Mouse (Mus musculus) midbrain, embryonic 14.5 days (tissue): ENCODE results near the gene Ergic1. TPM values are rescaled to one million over a fixed set of nuclear protein-coding genes. Genes with fewer than 3 reads are reported as not detected.

ENCODE experiments used
- ATAC-seq: fragments of 200-750 bp; cut with Nextera tagmentation; 2 replicates; pipeline ENCODE4 v1.8.0; 2017; ENCODE audit warnings: moderate number of reproducible peaks, moderate library complexity; ENCODE audit not compliant: low FRiP score, low TSS enrichment
- DNase-seq: peaks from one replicate; pipeline ENCODE4 v3.0.0-alpha.2; 2015
- H3K27ac ChIP-seq: fragments of 300-500 bp; sonication (generic); replicated peaks from 2 replicates; pipeline ENCODE4 v1.5.1; 2014; ENCODE audit warnings: mild to moderate bottlenecking, low read depth, low read length, moderate library complexity
- H3K27me3 ChIP-seq: fragments of 300-500 bp; sonication (generic); 2 replicates; pipeline ENCODE4 v1.6.1; 2014; ENCODE audit warnings: low read length, control low read depth, mixed read lengths; ENCODE audit not compliant: control insufficient read depth, insufficient read depth
- H3K36me3 ChIP-seq: fragments of 300-500 bp; sonication (generic); 2 replicates; pipeline ENCODE4 v1.6.1; 2014; ENCODE audit warnings: low read length, control low read depth; ENCODE audit not compliant: control insufficient read depth, insufficient read depth
- H3K4me1 ChIP-seq: fragments of 300-500 bp; sonication (generic); 2 replicates; pipeline ENCODE4 v1.6.1; 2014; ENCODE audit warnings: mild to moderate bottlenecking, antibody characterized with exemption, low read length, control low read depth; ENCODE audit not compliant: control insufficient read depth, insufficient read depth
- H3K4me2 ChIP-seq: fragments of 300-500 bp; sonication (generic); 2 replicates; pipeline ENCODE4 v1.6.1; 2014; ENCODE audit warnings: mild to moderate bottlenecking, low read length, moderate library complexity
- H3K4me3 ChIP-seq: fragments of 300-500 bp; sonication (generic); replicated peaks from 2 replicates; pipeline ENCODE4 v1.5.1; 2014; ENCODE audit warnings: low read depth, low read length
- H3K9ac ChIP-seq: fragments of 300-500 bp; sonication (generic); replicated peaks from 2 replicates; pipeline ENCODE4 v1.6.1; 2014; ENCODE audit warnings: mild to moderate bottlenecking, low read length, moderate library complexity
- H3K9me3 ChIP-seq: fragments of 300-500 bp; sonication (generic); 2 replicates; pipeline ENCODE4 v1.6.1; 2016; ENCODE audit warnings: low read length, control low read depth, mixed read lengths; ENCODE audit not compliant: control insufficient read depth
- WGBS: fragments of 180-500 bp; shearing (Covaris S2); extraction: QIAGEN DNeasy Blood & Tissue Kit; methylation state at CpG from one replicate; pipeline ENCODE4 v1.1.7; 2014; 5-methylcytosine and 5-hydroxymethylcytosine counted together
- polyA plus RNA-seq: library from polyadenylated mRNA; unstranded; fragments of >200 nt; fragmentation: Nextera tagmentation; extraction: Ambion mirVana; gene quantifications from 2 replicates; pipeline ENCODE4 v1.2.1, GENCODE M21; 2014

Gene Ergic1
- polyA plus RNA-seq, 1 experiment from 2014 or later = 117 TPM

DNA sequence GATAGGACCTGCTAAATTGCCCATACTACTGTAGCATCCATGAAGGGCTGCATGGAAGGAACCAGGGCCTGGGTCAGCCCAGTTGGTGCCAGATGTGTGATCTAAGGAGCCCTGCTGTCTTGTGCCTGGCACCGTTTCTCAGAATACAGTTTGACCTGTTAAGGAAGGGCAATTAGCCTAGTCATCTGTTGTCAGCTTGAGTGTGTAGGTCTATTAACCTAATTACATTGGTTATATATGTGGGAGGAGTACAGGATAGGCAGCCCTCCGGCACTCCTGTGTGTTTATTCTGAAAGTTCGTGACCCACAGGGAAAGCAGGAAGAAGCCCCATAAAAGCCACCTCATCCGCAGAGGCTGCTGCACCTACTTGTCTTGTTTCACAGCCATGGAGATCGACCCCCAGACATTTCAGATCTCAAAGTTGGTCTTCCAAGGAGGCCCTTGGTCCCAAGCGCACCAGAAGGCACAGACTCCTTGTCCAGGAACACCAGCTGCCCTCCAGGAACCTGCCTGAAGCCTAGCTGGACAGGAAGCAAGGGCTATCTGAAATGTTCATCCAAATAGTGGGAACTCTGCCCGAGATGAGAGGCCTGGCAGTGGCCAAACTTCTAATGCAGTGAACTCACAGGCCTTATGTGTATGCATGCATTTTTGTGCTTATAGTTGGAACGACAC lies 6.0 kb downstream of the Ergic1 start:
- 95% methylated on average over 8 of the region's 8 CpGs for WGBS
- Histone ChIP-seq H3K4me1 (peaks cover 18% of the 10 kb centered on the region), H3K36me3 (peaks cover 54% of the 10 kb centered on the region), H3K4me3 (no peak overlapping the region), H3K27ac (no peak overlapping the region), H3K27me3 (no peaks in the 10 kb centered on the region), H3K4me2 (no peak overlapping the region), H3K9me3 (no peaks in the 10 kb centered on the region; the same call in 1 of the 2 replicates), H3K9ac (no peak overlapping the region)
- ATAC-seq (no peak), DNase-seq (no peak)

- H3K27ac ChIP-seq = no peak overlapping the region
- 98% methylated on average over 4 of the region's 4 CpGs for WGBS
- DNase-seq = no peak
- H3K9me3 ChIP-seq = no peaks in the 10 kb centered on the region; the same call in 1 of the 2 replicates
- no peak overlapping the region for H3K9ac ChIP-seq
- no peak overlapping the region for H3K4me2 ChIP-seq
- H3K4me3 ChIP-seq = no peak overlapping the region
- H3K27me3 ChIP-seq = no peaks in the 10 kb centered on the region
- ATAC-seq = no peak
- H3K4me1 ChIP-seq = peaks cover 12% of the 10 kb centered on the region
- H3K36me3 ChIP-seq = peaks cover 54% of the 10 kb centered on the region
These were observed 6.5 kb downstream of the Ergic1 start for GRCm38 (mm10) chr17:26567818-26568173.

GRCm38 (mm10) chr17:26569594-26570350 lies 8.5 kb downstream of the Ergic1 start:
- H3K27ac ChIP-seq = no peak overlapping the region
- H3K27me3 ChIP-seq = no peaks in the 10 kb centered on the region
- WGBS = 90% methylated on average over 4 of the region's 4 CpGs
- no peaks in the 10 kb centered on the region; the same call in 1 of the 2 replicates for H3K9me3 ChIP-seq
- no peak overlapping the region for H3K4me3 ChIP-seq
- no peak overlapping the region for H3K9ac ChIP-seq
- ATAC-seq (no peak), DNase-seq (no peak)
- H3K36me3 ChIP-seq = peaks cover 43% of the 10 kb centered on the region
- no peak overlapping the region for H3K4me2 ChIP-seq
- no peaks in the 10 kb centered on the region for H3K4me1 ChIP-seq

DNA sequence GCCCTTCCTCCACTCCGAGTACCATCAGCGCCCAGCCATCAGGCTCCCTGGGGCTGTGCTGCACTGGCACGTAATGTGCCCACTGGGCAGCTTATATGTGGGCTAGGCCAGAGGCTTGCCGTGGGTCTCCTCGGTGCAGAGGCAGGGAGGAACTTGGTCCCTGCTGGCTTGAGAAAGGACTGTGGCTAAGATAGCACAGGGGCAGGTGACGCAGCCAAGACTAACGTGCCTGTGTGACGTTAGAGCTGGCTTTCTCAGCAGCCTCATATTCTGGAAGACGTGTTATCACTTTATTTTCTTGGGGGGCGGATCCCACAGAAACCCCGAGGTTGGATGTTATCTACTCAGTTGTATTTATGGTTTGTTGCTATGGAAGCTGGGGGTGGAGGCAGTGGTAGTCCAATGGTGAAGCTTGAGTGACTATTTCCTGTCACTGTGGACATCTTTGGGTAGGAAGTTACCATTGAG lies 9.4 kb downstream of the Ergic1 start:
- H3K4me3 ChIP-seq = no peak overlapping the region
- WGBS = 87% methylated on average over 11 of the region's 11 CpGs
- no peak for DNase-seq

GRCm38 (mm10) chr17:26571377-26571776 lies 10.1 kb downstream of the Ergic1 start:
- ATAC-seq = no peak
- H3K9ac ChIP-seq = no peak overlapping the region
- H3K4me3 ChIP-seq = no peak overlapping the region
- H3K4me1 ChIP-seq = no peaks in the 10 kb centered on the region
- no peak overlapping the region for H3K27ac ChIP-seq
- WGBS = 92% methylated on average over 3 of the region's 3 CpGs
- no peak for DNase-seq
- no peaks in the 10 kb centered on the region for H3K9me3 ChIP-seq
- H3K4me2 ChIP-seq = no peak overlapping the region
- H3K27me3 ChIP-seq = no peaks in the 10 kb centered on the region
- H3K36me3 ChIP-seq = peaks cover 42% of the 10 kb centered on the region

More for the DNA sequence above, 9.4 kb downstream of the Ergic1 start:
- no peak for ATAC-seq
- Histone ChIP-seq H3K27me3 (no peaks in the 10 kb centered on the region), H3K9ac (no peak overlapping the region), H3K9me3 (no peaks in the 10 kb centered on the region; the same call in 1 of the 2 replicates), H3K27ac (no peak overlapping the region), H3K4me1 (no peaks in the 10 kb centered on the region), H3K36me3 (peaks cover 43% of the 10 kb centered on the region), H3K4me2 (no peak overlapping the region)

GRCm38 (mm10) chr17:26572265-26572664 lies 11.0 kb downstream of the Ergic1 start:
- ATAC-seq = no peak

DNA sequence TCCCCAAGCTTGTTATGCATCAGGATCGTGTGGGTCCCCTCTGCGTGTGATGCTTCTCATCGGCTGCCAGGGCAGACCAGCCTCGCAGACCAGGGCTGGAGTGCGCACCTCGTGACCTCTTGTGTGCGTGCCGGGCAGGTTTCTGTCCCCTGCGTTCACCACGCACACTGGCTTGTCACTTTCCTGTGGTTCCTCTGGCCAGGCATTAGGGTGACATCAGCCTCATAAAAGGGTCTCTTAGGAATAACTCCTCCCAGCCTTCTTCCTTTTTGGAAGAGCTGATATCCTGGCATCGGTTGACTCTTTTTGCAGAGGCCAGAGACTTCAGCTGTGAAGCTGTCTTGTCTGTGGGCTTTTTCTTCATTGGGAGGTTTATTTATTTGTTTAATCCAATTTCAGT lies 12.8 kb downstream of the Ergic1 start:
- WGBS = 94% methylated on average over 11 of the region's 11 CpGs

More at GRCm38 (mm10) chr17:26572265-26572664, 11.0 kb downstream of the Ergic1 start:
- Histone ChIP-seq H3K36me3 (peaks cover 37% of the 10 kb centered on the region), H3K4me3 (no peak overlapping the region), H3K4me1 (no peaks in the 10 kb centered on the region), H3K9me3 (no peaks in the 10 kb centered on the region), H3K27me3 (no peaks in the 10 kb centered on the region), H3K9ac (no peak overlapping the region), H3K4me2 (no peak overlapping the region), H3K27ac (no peak overlapping the region)
- WGBS = 89% methylated on average over 11 of the region's 11 CpGs
- DNase-seq = no peak

GRCm38 (mm10) chr17:26574701-26575100 lies 13.4 kb downstream of the Ergic1 start:
- ATAC-seq (no peak), DNase-seq (no peak)
- Histone ChIP-seq H3K4me1 (no peaks in the 10 kb centered on the region), H3K4me2 (no peak overlapping the region), H3K9me3 (no peaks in the 10 kb centered on the region), H3K36me3 (peaks cover 21% of the 10 kb centered on the region), H3K4me3 (no peak overlapping the region), H3K9ac (no peak overlapping the region), H3K27me3 (no peaks in the 10 kb centered on the region), H3K27ac (no peak overlapping the region)
- 87% methylated on average over 5 of the region's 5 CpGs for WGBS

More for the DNA sequence above, 12.8 kb downstream of the Ergic1 start:
- Histone ChIP-seq H3K36me3 (peaks cover 27% of the 10 kb centered on the region), H3K27me3 (no peaks in the 10 kb centered on the region), H3K9ac (no peak overlapping the region), H3K4me3 (no peak overlapping the region), H3K4me1 (no peaks in the 10 kb centered on the region), H3K4me2 (no peak overlapping the region), H3K9me3 (no peaks in the 10 kb centered on the region), H3K27ac (no peak overlapping the region)
- ATAC-seq (no peak), DNase-seq (no peak)
